Mouse (Mus musculus): Measurements from ENCODE around the gene Wfdc15b. TPM values are rescaled to one million over a fixed set of nuclear protein-coding genes. Genes with fewer than 3 reads are reported as not detected.
"Not testable (repeated sequence)": the region's sequence is repeated elsewhere in the genome, so short reads cannot be mapped to it uniquely, and the experiment has no call there.

Wfdc15b gene
- not detected for polyA plus RNA-seq (2021)

DNA sequence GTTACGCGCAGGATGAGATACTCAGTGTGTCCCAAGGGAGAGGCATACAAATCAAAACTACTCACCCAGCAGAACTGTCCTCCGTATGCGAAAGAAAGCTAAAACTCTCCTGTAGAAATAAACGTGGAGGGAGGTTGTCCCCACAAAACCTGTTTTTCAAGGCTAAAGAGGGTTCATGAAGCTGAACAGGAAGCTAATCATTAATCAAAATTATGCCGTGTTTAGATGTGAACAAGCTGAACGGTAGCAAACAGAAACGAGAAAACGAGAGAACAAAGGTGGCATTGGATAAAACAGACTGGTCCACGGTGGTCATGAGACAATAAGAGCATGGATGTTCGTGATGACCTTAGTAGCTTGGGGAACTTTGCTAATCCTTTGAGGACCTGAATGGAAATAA is at the start of gene Wfdc15b:
Gene Wfdc15b, minus strand, starts transcription at position 139 of the 400 bp plus-strand sequence.
- no peak for ATAC-seq
- ChIA-PET POLR2A (no interaction called here), CTCF (no interaction called here)
- TF ChIP-seq CTCF (IDR thresholded peaks at IDR 0.05) = no peak
- DNase-seq (ENCODE audit: low read depth, low spot score) = no peak
- peaks cover 14% of the 10 kb centered on the region for H3K27me3 ChIP-seq
- in situ Hi-C loops (cut with MboI; ENCODE audit: low pct_unique_long_range_greater_than_20kb) = no loop called here

DNA sequence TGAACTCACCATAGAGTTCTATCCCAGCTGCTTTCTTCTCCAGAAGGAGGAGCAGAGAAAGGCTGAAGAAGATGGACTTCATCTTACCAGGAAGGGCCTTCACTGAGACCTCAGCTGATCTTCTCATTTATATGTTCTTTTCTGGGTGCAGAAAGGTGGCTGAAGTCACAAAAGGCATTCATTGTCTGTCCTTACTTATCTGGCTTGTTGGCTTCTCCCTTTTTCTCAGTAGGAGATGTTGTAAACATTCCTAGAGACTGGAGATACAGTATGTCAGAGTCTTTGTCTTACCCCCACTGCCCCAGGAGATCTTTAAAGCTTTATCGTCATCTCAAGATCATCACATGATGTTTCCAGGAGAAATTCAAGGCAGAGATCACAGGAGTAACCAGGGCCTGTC is 35.1 kb upstream of the Wfdc15b start, which contains the start of gene Svs3b:
Gene Svs3b, minus strand, starts transcription at position 101 of the 400 bp plus-strand sequence.
- CTCF ChIA-PET; in situ Hi-C loops (cut with MboI; ENCODE audit: low pct_unique_long_range_greater_than_20kb): not testable (repeated sequence)

DNA sequence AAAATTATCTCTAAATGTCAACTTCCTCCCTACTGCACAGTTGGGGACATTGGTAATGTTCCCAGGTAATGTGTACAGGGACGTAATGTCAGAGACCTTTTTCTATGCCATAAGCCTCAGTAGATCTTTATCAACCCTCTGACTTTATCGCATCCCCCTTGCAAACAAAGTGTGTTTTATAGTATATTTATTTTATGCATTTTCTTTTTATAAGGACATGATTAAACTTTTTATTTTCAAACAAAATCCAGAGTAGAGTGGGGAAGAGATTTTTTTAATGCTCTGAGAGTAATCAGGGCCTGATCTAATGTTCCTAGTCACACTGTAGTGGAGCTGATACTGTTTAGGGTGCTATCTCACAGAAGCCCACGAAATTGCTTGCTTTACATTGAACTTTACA is 16.9 kb upstream of the Wfdc15b start, which contains the start of gene Svs2:
Gene Svs2, minus strand, starts transcription at position 101 of the 400 bp plus-strand sequence.
- DNase-seq (ENCODE audit: low read depth, low spot score) = no peak
- no peak for ATAC-seq
- peaks cover 20% of the 10 kb centered on the region for H3K27me3 ChIP-seq
- ChIA-PET POLR2A (no interaction called here), CTCF (no interaction called here)
- TF ChIP-seq CTCF (IDR thresholded peaks at IDR 0.05) = no peak
- in situ Hi-C loops (cut with MboI; ENCODE audit: low pct_unique_long_range_greater_than_20kb) = no loop called here

More for the DNA sequence above, 35.1 kb upstream of the Wfdc15b start, which contains the start of gene Svs3b:
- H3K27me3 ChIP-seq = peaks cover 26% of the 10 kb centered on the region
- ATAC-seq; POLR2A ChIA-PET; DNase-seq (ENCODE audit: low read depth, low spot score): not testable (repeated sequence)

DNA sequence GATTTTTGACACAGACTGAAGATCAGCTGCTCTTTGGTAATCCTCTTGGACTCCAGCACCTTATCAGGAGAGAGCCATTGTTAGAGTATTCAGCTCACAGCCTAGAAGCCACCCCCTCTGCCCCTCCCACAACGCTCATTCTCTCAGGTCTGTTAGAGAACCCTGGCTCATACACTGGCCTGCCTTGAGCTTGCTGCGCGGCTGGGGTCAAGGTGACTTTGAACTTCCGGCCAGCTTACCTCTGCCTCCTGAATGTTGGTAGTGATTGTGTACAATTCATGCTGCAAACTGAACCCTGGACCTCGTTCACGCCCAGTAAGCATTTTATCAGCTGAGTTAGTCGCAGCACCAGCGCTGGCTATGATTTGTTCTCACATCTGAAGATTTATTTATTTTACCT is 11.2 kb upstream of the Wfdc15b start:
- POLR2A ChIA-PET = no interaction called here
- no peak for ATAC-seq
- CTCF ChIA-PET = no interaction called here
- in situ Hi-C loops (cut with MboI; ENCODE audit: low pct_unique_long_range_greater_than_20kb) = no loop called here
- peaks cover 15% of the 10 kb centered on the region for H3K27me3 ChIP-seq
- TF ChIP-seq CTCF (IDR thresholded peaks at IDR 0.05) = no peak
- DNase-seq (ENCODE audit: low read depth, low spot score) = no peak

DNA sequence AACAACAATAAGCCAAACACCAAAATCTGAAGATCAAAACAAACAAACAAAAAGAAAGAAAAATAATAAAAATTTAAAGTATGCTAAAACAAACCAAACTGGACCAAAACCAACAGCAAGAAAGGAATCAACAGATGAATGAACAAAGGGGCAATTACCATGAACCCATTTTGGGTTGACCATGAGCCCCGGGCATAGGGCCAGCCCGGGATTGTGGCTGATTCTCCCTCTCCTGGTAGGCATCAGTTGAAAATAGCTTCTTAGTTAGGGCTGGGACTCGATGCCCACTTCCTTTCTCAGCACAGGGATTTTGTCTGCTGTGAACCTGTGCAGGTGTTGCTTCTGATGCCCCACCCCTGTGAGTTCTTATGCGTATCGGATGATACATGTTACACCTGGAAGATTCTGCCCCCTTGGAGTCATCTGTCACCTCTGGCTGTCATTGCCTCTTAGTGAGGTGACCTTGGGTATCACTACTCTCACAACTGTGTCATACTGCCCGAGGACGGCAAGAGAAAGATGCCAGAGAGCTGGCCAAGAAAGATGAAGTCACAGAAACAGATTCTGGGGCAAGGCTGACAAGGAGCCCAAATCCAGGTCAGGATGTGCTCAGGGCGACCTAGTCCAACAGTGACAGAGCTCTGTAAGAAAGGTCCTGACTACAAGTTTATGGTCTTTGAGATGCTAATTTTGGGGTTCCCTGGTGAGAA is 7.1 kb upstream of the Wfdc15b start:
- in situ Hi-C loops (cut with MboI; ENCODE audit: low pct_unique_long_range_greater_than_20kb) = no loop called here
- no peak for TF ChIP-seq CTCF (IDR thresholded peaks at IDR 0.05)
- peaks cover 14% of the 10 kb centered on the region for H3K27me3 ChIP-seq
- DNase-seq (ENCODE audit: low read depth, low spot score) (no peak), ATAC-seq (no peak)
- POLR2A ChIA-PET = no interaction called here
- CTCF ChIA-PET = no interaction called here

DNA sequence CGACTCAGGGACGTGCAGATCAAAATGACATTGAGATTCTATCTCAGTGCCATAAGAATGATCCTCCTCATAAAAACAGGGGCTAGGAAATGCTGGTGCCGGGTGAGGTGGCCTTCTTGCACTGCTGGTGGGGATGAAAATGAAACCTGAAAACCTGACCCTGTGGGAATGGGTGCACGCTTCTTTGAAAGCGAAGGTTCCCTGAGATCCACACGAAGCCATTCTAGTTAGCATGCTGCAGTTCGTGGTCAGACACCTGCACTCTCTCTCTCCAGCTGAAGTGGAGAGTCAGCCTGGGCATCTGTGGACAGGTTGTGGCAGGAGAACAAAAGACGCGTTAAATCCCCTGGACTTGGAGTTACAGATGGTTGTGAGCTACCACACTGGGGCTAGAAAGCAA is 2.2 kb downstream of the Wfdc15b start:
- TF ChIP-seq CTCF (IDR thresholded peaks at IDR 0.05) = no peak
- POLR2A ChIA-PET = no interaction called here
- in situ Hi-C loops (cut with MboI; ENCODE audit: low pct_unique_long_range_greater_than_20kb) = no loop called here
- DNase-seq (ENCODE audit: low read depth, low spot score) (no peak), ATAC-seq (no peak)
- peaks cover 20% of the 10 kb centered on the region for H3K27me3 ChIP-seq
- CTCF ChIA-PET = no interaction called here

DNA sequence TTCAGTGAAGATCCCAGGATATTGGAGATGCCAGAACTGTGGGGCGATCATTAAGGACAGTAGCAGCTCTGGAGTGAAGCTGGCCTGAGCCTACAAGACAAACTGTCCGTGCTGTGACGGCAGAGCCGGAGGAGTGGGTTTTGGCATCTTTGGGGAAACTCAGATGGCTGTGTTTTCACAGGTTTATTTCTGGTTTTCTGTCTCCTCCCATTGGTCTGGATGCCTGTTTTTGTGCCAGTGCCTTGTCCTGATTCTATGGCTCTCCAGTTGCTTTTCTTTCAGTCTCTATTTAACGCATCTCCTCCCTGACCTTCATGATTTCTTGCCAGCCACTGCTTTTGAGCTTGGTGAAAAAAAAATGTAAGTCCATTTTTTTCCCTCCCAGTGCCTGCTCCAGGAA is 8.7 kb downstream of the Wfdc15b start:
- no peak for TF ChIP-seq CTCF (IDR thresholded peaks at IDR 0.05)
- peaks cover 9% of the 10 kb centered on the region for H3K27me3 ChIP-seq
- ChIA-PET POLR2A (interaction anchor here (0.6 kb wide), 1 partner anchor 441 kb away, joined by 3 read pairs; no protein-coding TSS in a partner anchor), CTCF (no interaction called here)
- in situ Hi-C loops (cut with MboI; ENCODE audit: low pct_unique_long_range_greater_than_20kb) = no loop called here
- DNase-seq (ENCODE audit: low read depth, low spot score) = no peak
- ATAC-seq = no peak

DNA sequence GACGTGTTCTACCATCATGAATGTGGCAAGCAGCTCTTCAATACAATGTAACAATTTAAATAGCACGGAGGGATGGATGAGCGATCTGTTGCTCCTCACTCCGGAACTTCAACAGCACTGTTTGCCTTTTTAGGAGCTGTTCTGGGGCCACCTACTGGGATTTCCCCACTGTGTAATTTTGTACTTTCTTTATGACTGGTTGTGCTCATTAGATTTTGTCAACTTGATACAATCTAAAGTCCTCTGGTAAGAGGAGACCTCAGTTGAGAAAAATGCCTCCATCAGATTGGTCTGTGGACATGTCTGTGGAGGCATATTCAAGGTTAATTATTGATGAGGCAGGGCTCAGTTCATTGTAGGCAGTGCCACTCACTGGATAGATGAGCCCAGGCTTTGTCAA is 10.6 kb downstream of the Wfdc15b start:
- ChIA-PET POLR2A (no interaction called here), CTCF (no interaction called here)
- DNase-seq (ENCODE audit: low read depth, low spot score) (no peak), ATAC-seq (no peak)
- in situ Hi-C loops (cut with MboI; ENCODE audit: low pct_unique_long_range_greater_than_20kb) = no loop called here
- H3K27me3 ChIP-seq = peaks cover 15% of the 10 kb centered on the region
- TF ChIP-seq CTCF (IDR thresholded peaks at IDR 0.05) = no peak

DNA sequence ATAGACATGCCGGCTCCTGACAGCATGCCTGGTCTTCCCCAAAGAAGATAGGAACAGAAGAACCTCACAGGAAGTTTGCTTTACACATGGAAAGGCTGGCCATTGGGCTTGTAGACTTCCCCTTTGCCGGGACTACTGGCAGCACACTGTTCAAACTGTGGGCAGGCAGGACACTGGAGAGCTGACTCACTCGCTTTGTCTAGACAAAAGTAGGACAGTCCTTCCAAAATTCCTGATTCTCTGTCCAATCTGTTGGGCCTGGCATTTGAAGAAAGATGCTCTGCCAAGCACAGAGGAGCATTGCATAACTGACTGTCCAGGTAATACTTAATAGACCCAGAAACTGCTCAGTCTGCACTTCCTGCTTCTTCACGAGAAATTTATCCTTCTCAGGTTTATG is 14.8 kb downstream of the Wfdc15b start:
- in situ Hi-C loops (cut with MboI; ENCODE audit: low pct_unique_long_range_greater_than_20kb) = no loop called here
- TF ChIP-seq CTCF (IDR thresholded peaks at IDR 0.05) = no peak
- DNase-seq (ENCODE audit: low read depth, low spot score) (peak; percentile 9), ATAC-seq (no peak)
- ChIA-PET POLR2A (no interaction called here), CTCF (no interaction called here)
- H3K27me3 ChIP-seq = peaks cover 6% of the 10 kb centered on the region

DNA sequence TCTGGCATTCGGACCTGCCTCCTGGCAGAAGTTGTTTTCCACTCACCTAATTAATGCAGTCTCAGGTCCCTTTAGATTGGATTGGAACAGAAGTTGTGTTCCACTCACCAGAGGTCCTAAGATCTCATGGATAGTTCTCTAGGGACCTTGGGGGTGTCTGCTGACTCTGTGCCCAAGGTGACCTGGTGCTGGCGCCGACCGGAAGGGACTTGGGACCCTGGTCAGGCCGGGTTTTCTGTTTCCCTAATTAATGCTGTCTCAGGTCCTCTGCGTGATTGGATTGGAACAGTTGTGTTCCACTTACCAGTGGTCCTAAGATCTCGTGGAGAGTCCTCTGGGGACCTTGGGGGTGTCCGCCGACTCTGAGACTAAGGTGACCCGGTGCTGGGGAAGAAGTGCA is 15.4 kb downstream of the Wfdc15b start:
- CTCF ChIA-PET; ATAC-seq; POLR2A ChIA-PET; H3K27me3 ChIP-seq; DNase-seq (ENCODE audit: low read depth, low spot score); in situ Hi-C loops (cut with MboI; ENCODE audit: low pct_unique_long_range_greater_than_20kb): not testable (repeated sequence)

DNA sequence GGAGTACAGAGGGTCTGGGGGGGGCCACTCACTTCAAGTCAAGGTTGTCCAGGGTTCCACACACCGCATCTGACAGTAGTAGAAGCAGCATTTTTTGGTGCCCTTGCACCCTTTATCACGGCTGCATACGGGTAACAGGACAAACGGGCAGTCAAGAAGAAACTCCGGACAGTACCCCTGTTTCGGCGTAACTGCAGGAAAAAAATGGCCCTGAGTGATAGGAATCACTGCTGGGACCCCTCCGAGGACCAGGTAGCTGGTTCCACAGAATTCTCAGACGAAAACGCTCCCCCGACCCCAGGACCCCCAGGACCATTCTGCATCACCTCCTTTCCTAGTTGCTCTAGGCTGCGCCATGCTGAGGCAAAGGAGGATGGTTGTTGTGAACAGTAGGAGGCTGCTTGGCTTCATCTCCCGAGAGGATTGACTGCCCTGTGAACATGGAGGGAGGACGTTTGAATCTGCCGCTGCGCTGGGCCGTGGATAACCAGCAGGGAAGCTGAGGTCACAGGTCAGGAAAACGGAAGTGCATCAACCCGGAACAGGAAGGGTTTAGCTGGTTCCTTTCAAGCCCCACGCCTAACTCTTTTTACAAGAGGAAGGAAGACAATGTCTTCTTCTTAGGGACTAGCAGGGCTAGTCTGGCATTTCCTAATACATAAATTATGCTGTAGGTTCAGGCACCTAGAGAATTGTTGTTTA is 21.7 kb downstream of the Wfdc15b start, which contains the start of gene Wfdc15a:
Gene Wfdc15a, minus strand, starts transcription at position 505 of the 702 bp plus-strand sequence.
- POLR2A ChIA-PET = no interaction called here
- no peaks in the 10 kb centered on the region for H3K27me3 ChIP-seq
- in situ Hi-C loops (cut with MboI; ENCODE audit: low pct_unique_long_range_greater_than_20kb) = no loop called here
- no peak for TF ChIP-seq CTCF (IDR thresholded peaks at IDR 0.05)
- ATAC-seq (no peak), DNase-seq (ENCODE audit: low read depth, low spot score) (no peak)
- CTCF ChIA-PET = no interaction called here

Measured in Patski (cell line).